Mouse (Mus musculus) left cerebral cortex, postnatal 14 days (tissue): ENCODE measurements at regions not wholly inside any gene's neighbourhood (a gene's known extent, or its start where the extent isn't known, plus 50 kb on each side); places are given as distances from the start of the nearest gene placed in this dataset.

Source experiments
- DNase-seq, 2 experiments: peaks; one replicate each; pipeline ENCODE4 v3.0.0; 2021 to 2022; ENCODE audit warnings: low spot score in 2 of 2, mixed read lengths in 1 of 2
- intact Hi-C: fragments of 180-260 bp; cut with DNase I; formaldehyde crosslinking; loops from one replicate; pipeline ENCODE4 v1.15.1; 2025

- intact Hi-C loops, result no loop called here
- no peak for DNase-seq
Observed at GRCm38 (mm10) chr6:52476907-52477306, 163.3 kb downstream of the Hibadh start.

GRCm38 (mm10) chr6:52477380-52477779, 162.8 kb downstream of the Hibadh start:
- no peak for DNase-seq
- intact Hi-C loops, result no loop called here

- DNase-seq, result no peak
Observed at GRCm38 (mm10) chr6:52478624-52479023, 161.6 kb downstream of the Hibadh start.

GRCm38 (mm10) chr6:52479200-52479599, 161.0 kb downstream of the Hibadh start:
- intact Hi-C loops, result no loop called here

More at GRCm38 (mm10) chr6:52478624-52479023, 161.6 kb downstream of the Hibadh start:
- intact Hi-C loops, result no loop called here

GRCm38 (mm10) chr6:52481975-52482374, 158.2 kb downstream of the Hibadh start:
- no peak for DNase-seq
- intact Hi-C loops, result no loop called here

More at GRCm38 (mm10) chr6:52479200-52479599, 161.0 kb downstream of the Hibadh start:
- DNase-seq, result no peak

- DNase-seq, result no peak
- intact Hi-C loops, result no loop called here
Observed at GRCm38 (mm10) chr6:52486146-52486545, 154.0 kb downstream of the Hibadh start.

GRCm38 (mm10) chr6:52486655-52487054, 153.5 kb downstream of the Hibadh start:
- no peak for DNase-seq
- intact Hi-C loops, result no loop called here

GRCm38 (mm10) chr6:52487861-52488260, 152.3 kb downstream of the Hibadh start:
- intact Hi-C loops, result no loop called here
- DNase-seq, result no peak

GRCm38 (mm10) chr6:52490264-52490775, 149.9 kb downstream of the Hibadh start:
- intact Hi-C loops, result no loop called here
- no peak for DNase-seq

- intact Hi-C loops, result no loop called here
- no peak for DNase-seq
Observed at GRCm38 (mm10) chr6:52495301-52495700, 144.9 kb downstream of the Hibadh start.

- intact Hi-C loops, result no loop called here
Observed at GRCm38 (mm10) chr6:52495855-52496254, 144.3 kb downstream of the Hibadh start.

More at GRCm38 (mm10) chr6:52495855-52496254, 144.3 kb downstream of the Hibadh start:
- no peak for DNase-seq
